Mouse (Mus musculus) cerebellum, adult (tissue): ENCODE data around the gene Serpinb8.

ENCODE experiments used
- ATAC-seq: cut with Nextera tagmentation; 2 replicates; pipeline ENCODE4 v1.9.2; 2017; ENCODE audit warnings: mild to moderate bottlenecking, moderate library complexity, mixed read lengths; ENCODE audit not compliant: insufficient number of reproducible peaks, low FRiP score, low TSS enrichment

Gene Serpinb8

DNA sequence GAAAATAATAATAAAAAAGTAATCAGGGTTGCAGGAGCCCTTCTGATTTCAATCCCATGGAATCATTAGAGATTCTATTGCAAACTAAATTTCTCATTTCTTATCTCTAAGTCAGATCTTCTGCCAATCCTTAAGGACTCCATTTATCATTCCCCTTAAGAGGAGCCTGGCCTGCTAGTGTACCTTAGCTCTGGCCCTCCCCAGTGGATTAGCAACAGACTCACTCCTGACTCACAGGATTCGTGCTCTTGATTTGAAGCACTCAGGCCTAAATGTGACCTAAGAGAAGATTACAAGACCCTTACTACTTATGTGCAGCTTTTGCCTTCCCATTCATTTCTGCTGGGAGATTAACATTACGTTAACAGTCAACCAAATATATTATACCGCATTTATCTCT, 48.7 kb downstream of the Serpinb8 start:
- ATAC-seq = no peak

- ATAC-seq = no peak
These were observed 52.8 kb downstream of the Serpinb8 start for GRCm38 (mm10) chr1:107642457-107643118.

- ATAC-seq = no peak
These were observed 55.3 kb downstream of the Serpinb8 start for GRCm38 (mm10) chr1:107645086-107645485.

- no peak for ATAC-seq
These were observed 67.9 kb downstream of the Serpinb8 start for GRCm38 (mm10) chr1:107657689-107658088.
